Mouse (Mus musculus) G1E (cell line): ENCODE results near the gene Tcam1.

Experiments used
- CTCF ChIP-seq: IDR thresholded peaks from 2 replicates; pipeline ENCODE4 v1.5.1; 2012; ENCODE audit warnings: low read depth, low read length, inconsistent platforms, mixed read lengths
- GATA1 ChIP-seq: IDR thresholded peaks from 2 replicates; pipeline ENCODE4 v1.6.1; 2012; ENCODE audit warnings: borderline replicate concordance, low read length, inconsistent platforms, mixed read lengths
- GATA2 ChIP-seq: IDR thresholded peaks from 2 replicates; pipeline ENCODE4 v1.6.1; 2012; ENCODE audit warnings: low read depth, low read length, inconsistent platforms, borderline replicate concordance

DNA sequence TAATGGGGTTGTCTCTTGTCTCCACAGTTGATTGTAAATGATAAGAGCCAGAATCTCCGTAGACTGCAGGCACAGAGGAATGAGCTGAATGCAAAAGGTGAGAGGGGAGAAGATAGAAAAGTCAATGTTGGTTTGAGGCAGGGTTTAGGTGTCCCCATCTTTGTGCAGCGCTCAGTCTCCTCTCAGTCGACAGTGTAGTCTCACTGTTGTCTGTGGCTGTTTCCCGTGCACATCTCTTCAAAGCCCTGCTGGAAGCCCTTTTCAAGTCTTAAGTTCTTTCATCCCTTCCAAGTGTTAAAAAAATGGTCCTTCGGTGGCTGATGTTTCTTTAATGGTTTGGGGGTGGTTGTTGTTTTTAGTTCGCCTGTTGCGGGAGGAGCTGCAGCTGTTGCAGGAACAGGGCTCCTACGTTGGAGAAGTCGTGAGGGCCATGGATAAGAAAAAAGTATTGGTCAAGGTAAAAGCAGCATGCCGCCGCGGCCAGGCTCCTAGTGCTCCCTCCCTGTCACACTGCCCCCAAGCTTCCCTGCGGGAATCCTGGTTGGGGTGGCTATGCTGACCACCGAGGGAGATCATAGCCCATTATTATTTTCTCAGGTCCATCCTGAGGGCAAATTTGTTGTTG lies 15.5 kb upstream of the Tcam1 start:
- TF ChIP-seq CTCF (no peak), GATA1 (no peak), GATA2 (no peak)
